Comparison of ENCODE assay signal across 12 mouse cellular contexts in the genomic region with DNA sequence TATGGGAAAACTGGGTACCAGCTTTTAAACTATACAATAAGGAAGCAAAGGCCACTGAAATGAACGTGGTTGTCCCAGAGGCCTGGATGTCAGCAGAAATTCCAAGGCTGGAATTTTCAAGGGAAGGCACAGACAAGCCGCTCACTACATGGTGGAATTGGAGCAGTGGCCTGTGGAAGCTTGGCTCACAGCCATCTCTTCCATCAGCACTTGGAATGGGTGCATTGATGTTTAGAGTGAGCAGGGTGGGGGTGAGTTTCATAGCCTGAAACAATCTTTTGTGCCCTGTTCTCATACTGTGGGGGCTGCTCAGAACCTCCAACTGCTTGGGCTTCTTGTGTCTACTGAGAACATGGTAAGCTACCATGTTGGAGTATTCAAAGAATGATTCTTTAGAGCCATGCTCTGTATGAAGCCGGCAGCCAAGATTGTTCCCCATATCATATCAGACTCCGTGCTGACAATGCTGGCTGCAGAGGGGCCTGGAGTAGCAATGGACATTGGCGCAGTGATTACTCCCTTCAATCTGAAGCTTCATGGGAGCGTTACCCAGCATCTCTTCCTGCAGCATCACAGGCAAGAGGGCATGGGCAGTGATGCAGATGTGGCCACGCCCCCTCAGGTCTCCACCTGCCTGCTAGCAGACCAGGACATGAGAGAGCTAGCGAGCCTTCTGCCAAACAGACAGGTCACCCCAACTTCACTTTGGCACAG.
A peak's percentile ranks its signal among the peaks of the same experiment; 100 is the strongest.
DNase-seq lines count a peak whose midpoint lies in the region; ATAC-seq and TF ChIP-seq lines count a peak whose summit lies in the region.
"Had no signal": no experiment of that assay in that cellular context is flagged by ENCODE, and none has a peak within 500 bp of the region (broad histone marks: within the 10 kb centered on the region; RNA-seq: fewer than 3 reads in every experiment).

No protein-coding gene starts in this region.

- H3K4me2 ChIP-seq in lung, embryonic 14.5 days, result no peak overlapping the region
- H3K4me2 ChIP-seq in forebrain, embryonic 16.5 days (ENCODE audit: low read length), result no peak overlapping the region
- H3K4me2 ChIP-seq in neural tube, embryonic 15.5 days, result no peak overlapping the region
- H3K4me2 ChIP-seq: liver, embryonic 15.5 days had no signal

- H3K4me1 ChIP-seq in lung, embryonic 14.5 days (ENCODE audit: insufficient read depth), result peaks cover 12% of the 10 kb centered on the region
- peaks cover 12% of the 10 kb centered on the region for H3K4me1 ChIP-seq in forebrain, embryonic 16.5 days (replicated peaks; ENCODE audit: control insufficient read depth, insufficient read depth, low read length)
- peaks cover 24% of the 10 kb centered on the region for H3K4me1 ChIP-seq in neural tube, embryonic 15.5 days
- H3K4me1 ChIP-seq: liver, embryonic 15.5 days had no signal

- H3K27me3 ChIP-seq in lung, embryonic 14.5 days (ENCODE audit: insufficient read depth, low read length), result no peaks in the 10 kb centered on the region
- H3K27me3 ChIP-seq in forebrain, embryonic 16.5 days (replicated peaks; ENCODE audit: control insufficient read depth, insufficient read depth, low read length), result no peaks in the 10 kb centered on the region
- no peaks in the 10 kb centered on the region for H3K27me3 ChIP-seq in neural tube, embryonic 15.5 days (replicated peaks)
- H3K27me3 ChIP-seq: liver, embryonic 15.5 days had no signal

- H3K9me3 ChIP-seq in lung, embryonic 14.5 days (ENCODE audit: low read depth, low read length), result no peaks in the 10 kb centered on the region
- H3K9me3 ChIP-seq in forebrain, embryonic 16.5 days (ENCODE audit: control insufficient read depth, low read length), result no peaks in the 10 kb centered on the region
- no peaks in the 10 kb centered on the region for H3K9me3 ChIP-seq in neural tube, embryonic 15.5 days (replicated peaks)
- H3K9me3 ChIP-seq: liver, embryonic 15.5 days had no signal

- no peak overlapping the region for H3K4me3 ChIP-seq in lung, embryonic 14.5 days (ENCODE audit: low read depth, low read length)
- no peak overlapping the region for H3K4me3 ChIP-seq in forebrain, embryonic 16.5 days (replicated peaks; ENCODE audit: low read length)
- H3K4me3 ChIP-seq in neural tube, embryonic 15.5 days (replicated peaks), result no peak overlapping the region
- H3K4me3 ChIP-seq: liver, embryonic 15.5 days had no signal

- DNase-seq in heart, adult 11 months, result peak; percentile 87
- no peak for DNase-seq in heart, adult 8-10 months (ENCODE audit: low spot score)
- peak; percentile 81 for DNase-seq in lung, embryonic 14.5 days
- DNase-seq in lung, adult 18-20 months, result no peak
- DNase-seq in frontal cortex, postnatal 36 days (ENCODE audit: low spot score in 2 of 2), result no peak
- DNase-seq: gastrocnemius, postnatal 25 days; kidney, adult 9 months; right cerebral cortex, postnatal 14 days had no signal

- no peaks in the 10 kb centered on the region for H3K36me3 ChIP-seq in lung, embryonic 14.5 days (ENCODE audit: insufficient read depth)
- H3K36me3 ChIP-seq in forebrain, embryonic 16.5 days (ENCODE audit: control insufficient read depth, insufficient read depth), result no peaks in the 10 kb centered on the region
- H3K36me3 ChIP-seq in neural tube, embryonic 15.5 days, result no peaks in the 10 kb centered on the region
- H3K36me3 ChIP-seq: liver, embryonic 15.5 days had no signal

- 65% methylated on average over 8 of the region's 8 CpGs for WGBS in lung, embryonic 14.5 days
- WGBS in forebrain, embryonic 16.5 days, result 66% methylated on average over 8 of the region's 8 CpGs
- 85% methylated on average over 8 of the region's 8 CpGs for WGBS in neural tube, embryonic 15.5 days

- no peak for TF ChIP-seq CTCF in lung, embryonic 14.5 days (IDR thresholded peaks at IDR 0.05; ENCODE audit: low read depth)

- ATAC-seq in lung, embryonic 14.5 days (ENCODE audit: insufficient read depth), result peak; percentile 45
- ATAC-seq in forebrain, embryonic 16.5 days, result peak; percentile 63
- ATAC-seq in neural tube, embryonic 15.5 days (ENCODE audit: low FRiP score), result no peak
- no peak for ATAC-seq in erythroblast, adult 5-6 weeks (replicated peaks; ENCODE audit: low FRiP score, poor library complexity, severe bottlenecking)

- peak overlapping the region; percentile 71 for H3K27ac ChIP-seq in lung, embryonic 14.5 days (ENCODE audit: low read depth)
- H3K27ac ChIP-seq in forebrain, embryonic 16.5 days (ENCODE audit: low read length), result no peak overlapping the region
- 0 out of 2 replicates have a peak overlapping the region, but pooled peaks have one; percentile 58 for H3K27ac ChIP-seq in neural tube, embryonic 15.5 days (replicated peaks)
- H3K27ac ChIP-seq: liver, embryonic 15.5 days had no signal

- H3K9ac ChIP-seq in lung, embryonic 14.5 days, result no peak overlapping the region
- H3K9ac ChIP-seq in forebrain, embryonic 16.5 days (replicated peaks; ENCODE audit: low read depth, low read length), result no peak overlapping the region
- no peak overlapping the region for H3K9ac ChIP-seq in neural tube, embryonic 15.5 days (replicated peaks)
- H3K9ac ChIP-seq: liver, embryonic 15.5 days had no signal

Comparison
In these comparisons a context has a peak if more than half of its experiments do, and no peak if none do; other contexts are left out.
1. DNase-seq: peak in heart, adult 11 months (single experiment) and lung, embryonic 14.5 days (single experiment); none in heart, adult 8-10 months (single experiment), lung, adult 18-20 months (0 of 2) and frontal cortex, postnatal 36 days (0 of 2).
2. ATAC-seq: peak in lung, embryonic 14.5 days (single experiment) and forebrain, embryonic 16.5 days (single experiment); none in neural tube, embryonic 15.5 days (single experiment) and erythroblast, adult 5-6 weeks (single experiment).